Mouse (Mus musculus): Measurements from ENCODE around the gene Dnm3.

Gene Dnm3

DNA sequence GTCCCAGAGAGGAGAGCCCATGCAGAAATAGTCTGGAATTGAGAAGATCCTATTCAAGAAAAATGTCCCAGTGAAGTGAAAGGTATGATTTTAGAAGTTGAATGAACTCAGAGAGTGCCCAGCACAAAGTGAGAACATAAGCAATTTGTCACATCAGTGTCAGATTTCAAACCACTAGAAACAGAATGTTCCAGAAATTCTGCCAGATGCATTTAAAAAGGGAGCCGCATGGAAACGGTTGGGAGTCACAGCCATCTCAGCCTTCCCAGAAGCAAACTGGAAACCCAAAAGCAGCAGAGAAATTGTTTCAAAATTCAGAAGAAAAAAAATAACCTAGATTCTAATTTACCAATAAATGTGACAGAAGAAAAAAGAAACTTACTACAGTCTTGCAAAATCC is 154.7 kb downstream of the Dnm3 start:
- no peak for DNase-seq

DNA sequence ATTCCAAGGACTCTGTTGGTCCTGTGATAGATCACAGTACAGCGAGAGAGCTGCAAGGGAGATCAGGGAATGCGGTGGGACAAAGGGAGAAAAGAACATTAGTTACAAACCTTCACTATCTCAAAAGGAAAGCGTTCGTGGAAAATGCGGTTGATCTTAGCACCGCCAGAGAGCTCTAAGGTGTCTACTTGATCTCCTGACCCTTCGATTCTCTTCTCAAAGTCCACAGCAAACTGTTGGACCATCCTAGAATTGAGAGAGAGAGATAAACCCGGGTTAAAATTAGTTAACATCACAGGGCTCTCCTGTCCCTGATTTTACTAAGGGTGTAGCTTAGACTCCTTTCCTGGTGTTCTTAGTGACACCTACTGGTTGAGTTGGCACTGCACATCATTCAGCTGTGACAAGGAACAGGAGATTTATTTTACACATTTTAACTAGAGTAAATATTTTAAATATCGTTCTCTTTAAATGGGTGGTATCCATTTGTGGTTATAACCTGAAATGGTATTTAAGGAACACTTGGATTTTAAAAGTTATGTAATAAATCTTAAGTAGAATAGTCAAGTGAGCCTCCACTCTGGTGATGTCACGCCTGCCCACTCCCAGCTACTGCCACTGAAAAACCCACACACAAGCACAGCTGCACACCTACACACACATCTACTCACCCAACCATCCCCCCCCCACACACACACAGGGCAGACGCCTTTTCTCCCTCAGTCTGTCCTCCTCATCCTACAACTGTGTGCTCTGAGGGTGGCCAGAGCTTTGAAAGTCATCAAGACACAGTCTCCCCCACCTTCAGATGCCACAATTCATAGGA is 164.2 kb downstream of the Dnm3 start:
- peak; percentile 78 for DNase-seq

DNA sequence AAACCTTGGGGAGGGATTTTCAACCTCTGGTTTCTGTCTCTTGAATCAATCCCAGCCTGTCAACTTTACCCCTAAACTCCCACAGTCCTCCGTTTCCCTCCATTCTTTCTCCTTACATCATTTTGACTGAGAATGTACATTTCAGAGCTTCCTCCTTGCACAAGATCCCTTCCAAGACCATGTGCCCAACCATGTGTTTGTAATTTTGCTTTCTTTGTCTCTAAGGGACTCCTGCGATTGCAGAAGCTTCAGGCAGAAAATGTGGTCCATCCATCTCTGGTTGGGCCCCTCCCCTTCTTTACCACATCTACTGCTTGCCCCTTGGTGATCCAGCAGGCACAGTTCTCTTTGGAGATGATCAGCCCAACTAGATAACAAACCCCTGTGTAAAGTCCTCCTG is 165.2 kb downstream of the Dnm3 start:
- DNase-seq, result peak; percentile 84

DNA sequence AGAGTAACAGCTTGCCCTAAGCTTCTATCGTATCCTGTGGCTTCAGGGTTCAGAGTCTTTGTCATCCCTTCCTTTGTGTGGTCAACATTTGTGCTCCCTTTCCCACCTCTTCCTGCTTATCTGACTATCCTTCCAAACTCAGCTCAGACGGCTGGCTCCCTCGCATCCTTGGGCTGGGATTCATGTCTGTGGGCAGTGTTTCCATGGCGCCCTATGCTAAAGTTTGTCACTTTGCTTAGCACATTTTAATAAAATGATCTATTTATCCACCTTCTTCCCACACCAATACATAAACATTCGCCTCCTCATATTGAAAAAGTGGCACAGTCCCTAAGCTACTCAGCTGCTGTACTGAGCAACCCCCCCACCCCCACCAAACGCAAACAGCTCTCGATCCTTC is 165.7 kb downstream of the Dnm3 start:
- DNase-seq, result no peak

DNA sequence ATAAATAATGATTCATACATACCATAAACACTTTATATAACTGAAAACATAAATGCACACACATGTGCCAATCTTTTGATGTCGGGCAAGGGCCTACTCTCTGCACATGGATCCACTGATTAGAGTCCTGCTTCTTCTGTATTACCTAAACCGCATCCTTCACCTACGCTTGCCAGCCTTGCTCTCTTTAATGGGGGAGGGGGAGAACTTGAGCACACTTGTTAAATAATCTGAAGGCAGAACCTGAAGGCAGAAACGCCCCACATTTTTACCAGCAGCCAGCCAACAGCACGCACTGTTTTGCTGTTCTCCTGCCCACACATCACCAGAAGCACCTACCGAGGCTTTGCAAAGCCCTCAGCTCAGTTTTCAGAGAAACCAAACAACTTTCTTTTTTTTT is 172.6 kb downstream of the Dnm3 start:
- DNase-seq, result peak; percentile 4

DNA sequence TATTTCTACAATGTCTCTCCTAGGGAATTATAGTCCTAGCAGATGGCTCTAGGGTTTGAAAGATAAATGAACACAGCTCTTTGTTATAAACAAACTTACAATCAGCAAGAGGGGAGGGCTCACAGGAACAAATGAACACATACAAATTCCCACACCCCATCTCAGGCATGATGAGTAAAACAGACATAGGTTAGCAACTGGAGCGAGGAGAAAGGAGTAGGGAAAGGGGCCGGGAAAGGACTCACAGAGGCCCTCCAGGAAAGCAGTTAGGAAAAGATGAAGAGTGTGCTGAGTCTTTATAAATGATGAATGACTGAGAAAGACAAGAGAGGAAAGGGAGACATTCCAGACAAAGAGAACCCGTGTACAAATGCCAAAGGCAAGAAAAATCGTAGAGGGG is 175.4 kb downstream of the Dnm3 start:
- DNase-seq, result peak; percentile 22

DNA sequence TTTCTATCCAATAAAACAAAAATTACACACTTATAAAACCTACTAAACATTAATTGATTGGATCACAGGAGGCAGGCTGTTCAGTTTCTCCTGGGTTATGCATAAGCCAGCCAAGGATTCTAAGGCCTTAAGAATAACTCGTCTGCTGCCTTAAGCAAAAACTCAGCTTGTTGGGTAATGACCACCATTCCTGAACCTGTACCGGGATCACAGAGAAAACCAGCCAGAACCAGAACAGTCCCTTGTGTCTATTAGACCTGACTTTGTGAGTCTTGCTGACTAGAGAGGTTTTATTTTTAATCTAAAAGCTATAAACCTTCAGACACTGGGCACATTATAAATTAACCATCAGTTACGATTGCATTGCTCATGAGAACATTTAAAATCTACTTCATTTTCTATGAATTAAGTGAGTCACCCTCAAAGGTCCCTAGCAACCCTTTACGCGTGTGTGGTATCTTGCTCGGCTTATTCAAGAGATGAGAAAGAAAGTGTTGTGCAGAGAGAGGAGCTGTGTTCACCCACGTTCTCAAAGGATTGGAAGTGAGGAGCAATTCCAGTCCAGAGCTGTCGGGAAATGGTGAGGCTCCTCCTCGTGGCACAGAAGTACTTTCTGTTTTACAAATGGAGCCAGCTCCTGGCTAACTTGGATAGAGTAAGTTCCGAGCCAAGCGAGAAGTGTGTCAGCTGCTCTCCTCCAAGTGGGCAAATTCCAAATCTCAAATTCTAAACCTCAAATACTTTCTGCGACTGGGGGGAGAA is 178.1 kb downstream of the Dnm3 start:
- DNase-seq, result peak; percentile 94

DNA sequence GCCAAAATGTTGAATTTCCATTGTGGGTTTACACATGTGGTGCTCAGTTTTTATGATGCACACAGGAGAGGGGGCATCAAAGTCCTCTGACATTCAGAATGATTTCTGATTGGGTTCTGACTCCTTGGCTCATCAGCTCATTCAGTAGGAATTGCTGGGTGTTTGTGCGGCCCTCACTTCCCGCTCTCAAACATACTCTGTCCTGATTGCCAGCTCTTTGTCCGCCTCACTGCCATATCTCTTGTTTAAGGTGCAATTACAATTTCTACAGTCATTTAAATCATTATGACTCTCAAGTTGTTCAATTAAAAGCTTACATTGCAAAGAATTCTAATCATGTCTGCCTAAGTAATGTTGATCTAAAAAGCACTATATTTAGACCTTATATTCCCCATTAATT is 179.3 kb downstream of the Dnm3 start:
- no peak for DNase-seq

DNA sequence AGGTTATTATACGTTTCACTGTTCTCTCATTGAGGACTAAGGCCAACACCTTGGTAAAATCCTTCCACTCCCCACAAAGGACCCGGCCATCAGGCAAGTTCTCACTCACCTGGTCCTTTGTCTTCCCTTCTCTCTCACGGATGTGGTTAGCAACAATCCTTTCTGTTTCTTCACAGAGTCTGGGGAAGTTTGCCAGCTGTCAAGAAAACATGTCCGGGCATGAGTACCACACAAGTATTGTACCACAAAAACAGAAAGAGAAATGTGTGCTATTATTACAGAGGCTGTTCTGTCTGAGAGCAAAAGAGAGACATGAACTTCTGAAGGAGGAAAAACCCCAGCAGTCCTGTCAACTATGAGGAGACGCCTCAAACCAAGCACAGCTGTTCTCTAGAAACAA is 182.4 kb downstream of the Dnm3 start:
- no peak for DNase-seq

DNA sequence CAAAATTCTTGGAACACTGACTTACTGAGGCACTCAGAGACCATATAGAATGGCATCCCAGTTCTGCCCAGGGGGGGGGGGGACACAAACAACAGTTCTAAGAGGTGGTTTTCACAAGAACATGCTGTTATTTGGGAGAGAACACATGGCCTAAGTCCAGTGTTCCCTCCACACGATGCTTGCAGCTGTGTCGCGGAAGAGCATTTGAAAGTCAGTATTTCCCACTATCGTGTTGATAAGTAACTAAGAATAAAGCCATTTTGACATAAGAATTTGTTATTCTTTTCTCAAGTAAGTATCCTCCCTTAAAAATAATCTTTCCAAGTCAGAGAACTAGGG is 183.3 kb downstream of the Dnm3 start:
- peak; percentile 93 for DNase-seq

DNA sequence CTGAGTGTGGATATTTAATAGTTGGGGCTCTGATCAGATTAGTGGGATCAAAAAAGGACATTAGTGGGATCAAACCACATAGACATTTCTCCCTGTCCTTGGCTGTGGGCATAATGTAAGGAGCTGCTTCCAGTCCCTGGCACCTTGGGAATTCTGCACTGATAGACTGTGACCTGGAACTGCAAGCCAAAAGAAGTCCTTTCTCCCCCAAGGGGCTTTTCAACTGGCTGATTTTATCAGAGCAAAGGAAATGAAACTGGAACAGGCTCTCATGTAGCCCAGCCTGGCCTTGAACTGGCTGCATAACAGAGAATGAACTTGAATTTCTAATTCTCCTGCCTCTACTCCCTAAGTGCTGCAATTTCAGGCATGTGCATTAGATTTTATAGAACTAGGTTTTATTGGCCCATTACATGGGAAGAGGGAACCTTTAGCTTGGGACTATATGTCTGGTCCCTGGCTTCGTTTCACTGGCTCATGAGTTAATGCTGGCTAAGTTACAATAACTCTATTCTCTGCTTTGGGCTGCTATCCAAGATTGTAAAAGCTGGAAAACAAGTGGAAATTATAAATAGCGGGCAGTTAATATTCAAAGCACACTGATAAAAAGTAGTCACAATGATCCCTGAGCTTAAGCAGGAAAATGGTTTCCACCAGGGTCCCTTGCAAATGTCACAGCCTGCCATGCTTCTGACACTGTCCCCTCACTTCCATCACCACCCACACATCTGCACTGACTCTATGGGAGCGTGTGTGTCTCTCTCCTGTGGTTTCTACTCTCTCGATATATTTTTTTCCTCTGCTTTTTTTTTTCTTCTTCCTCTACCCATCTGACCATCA is 183.9 kb downstream of the Dnm3 start:
- DNase-seq, result peak; percentile 91

DNA sequence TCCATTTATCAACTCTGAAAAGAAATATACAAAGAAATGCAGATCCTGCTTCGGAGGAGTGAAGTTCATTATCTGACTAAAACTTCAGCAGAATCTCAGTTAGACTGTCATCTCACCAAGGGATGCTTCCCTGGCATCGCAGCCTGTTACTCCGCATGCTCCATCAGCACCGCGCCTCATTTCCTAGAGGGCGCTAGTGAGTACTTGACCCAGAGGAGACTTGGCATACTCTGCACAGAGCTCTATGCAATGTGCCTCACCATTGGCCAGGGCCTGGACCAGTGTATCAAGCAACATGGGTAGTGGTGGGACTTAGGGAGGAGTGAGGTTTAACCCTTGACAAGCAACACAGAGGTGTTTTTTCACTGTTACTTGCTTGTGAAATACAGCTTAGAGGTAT is 190.9 kb downstream of the Dnm3 start:
- no peak for DNase-seq

DNA sequence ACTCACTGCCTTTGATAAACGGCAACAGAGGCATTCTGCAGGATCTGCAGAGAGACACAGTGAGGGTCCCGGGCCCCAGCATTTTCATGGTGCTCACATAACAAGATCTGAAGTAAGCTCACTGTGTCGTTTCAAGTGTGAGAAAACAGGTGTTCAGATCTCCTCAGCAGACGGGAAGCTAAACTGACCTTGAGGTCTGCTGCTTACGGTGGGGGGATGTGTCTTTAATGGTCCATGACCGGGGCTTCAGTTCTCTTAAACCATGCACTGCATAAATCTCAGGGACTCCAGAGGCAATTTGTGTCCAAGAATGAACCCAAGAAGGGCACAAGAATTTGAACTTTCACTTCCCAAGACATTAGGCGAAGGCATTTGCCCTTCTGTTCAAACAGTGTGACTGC is 195.9 kb downstream of the Dnm3 start:
- DNase-seq, result no peak

DNA sequence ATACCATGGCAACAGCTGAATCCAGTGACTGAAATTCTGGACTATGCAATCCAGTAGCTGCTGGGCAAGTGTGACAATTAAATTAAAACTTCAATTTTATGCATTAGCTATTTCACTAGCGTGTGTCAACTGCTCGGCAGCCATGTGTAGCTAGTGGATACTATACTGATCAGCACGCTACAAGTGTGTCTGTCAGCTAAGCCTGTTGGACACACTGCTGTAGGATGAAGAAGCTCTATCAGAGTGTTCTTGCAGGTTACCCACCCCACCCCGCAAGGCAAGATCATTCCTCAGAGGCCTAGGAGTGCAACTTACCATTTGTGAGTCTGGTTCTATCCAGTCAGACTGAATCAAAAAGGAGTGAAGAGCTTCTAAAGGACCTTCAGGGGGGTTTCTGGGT is 197.8 kb downstream of the Dnm3 start:
- no peak for DNase-seq

DNA sequence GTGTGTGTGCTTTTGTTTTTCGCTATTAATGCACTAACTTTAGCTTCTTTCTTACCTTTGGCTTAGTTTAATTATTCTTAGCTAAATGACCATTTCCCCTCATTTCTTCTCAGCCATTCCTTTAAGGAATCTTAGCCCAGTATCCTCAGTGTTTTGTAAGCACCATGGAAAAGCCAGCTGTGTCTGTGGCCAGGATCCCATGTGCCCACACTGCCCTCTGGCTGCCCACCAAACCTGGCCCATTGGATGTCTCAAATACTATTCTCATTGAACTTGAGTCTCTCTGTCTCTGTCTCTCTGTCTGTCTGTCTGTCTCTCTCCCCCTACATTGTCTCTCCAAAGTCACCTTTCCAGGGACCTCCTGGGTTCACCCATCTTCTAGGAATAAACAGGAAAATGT is 201.8 kb downstream of the Dnm3 start:
- peak; percentile 88 for DNase-seq

DNA sequence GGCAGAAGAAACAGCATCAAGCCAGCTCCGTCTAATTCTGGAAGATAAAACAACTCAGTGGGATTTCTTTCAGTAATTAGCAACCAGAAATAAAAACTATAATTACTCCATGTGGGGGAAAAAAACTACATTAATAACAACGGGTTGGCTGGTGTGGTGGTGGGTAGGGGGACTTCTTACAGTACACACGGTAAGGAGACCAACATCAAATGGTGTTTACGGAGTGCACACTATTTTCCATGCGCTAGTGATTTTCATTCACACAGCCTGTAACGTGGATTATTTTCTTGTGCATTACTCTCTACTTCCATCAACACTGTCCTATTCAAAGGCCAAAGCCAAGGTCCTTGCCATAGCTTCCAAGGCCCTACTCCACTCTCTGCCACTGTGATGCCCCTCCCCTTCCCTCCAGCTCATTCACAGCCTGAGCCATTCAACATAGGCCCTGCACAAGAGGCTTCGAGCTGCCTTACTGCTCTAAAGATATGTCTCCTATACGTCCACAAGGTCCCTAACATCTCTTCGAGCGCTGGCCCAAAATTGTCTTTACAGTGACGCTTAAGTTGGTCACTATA is 203.1 kb downstream of the Dnm3 start:
- DNase-seq, result no peak

DNA sequence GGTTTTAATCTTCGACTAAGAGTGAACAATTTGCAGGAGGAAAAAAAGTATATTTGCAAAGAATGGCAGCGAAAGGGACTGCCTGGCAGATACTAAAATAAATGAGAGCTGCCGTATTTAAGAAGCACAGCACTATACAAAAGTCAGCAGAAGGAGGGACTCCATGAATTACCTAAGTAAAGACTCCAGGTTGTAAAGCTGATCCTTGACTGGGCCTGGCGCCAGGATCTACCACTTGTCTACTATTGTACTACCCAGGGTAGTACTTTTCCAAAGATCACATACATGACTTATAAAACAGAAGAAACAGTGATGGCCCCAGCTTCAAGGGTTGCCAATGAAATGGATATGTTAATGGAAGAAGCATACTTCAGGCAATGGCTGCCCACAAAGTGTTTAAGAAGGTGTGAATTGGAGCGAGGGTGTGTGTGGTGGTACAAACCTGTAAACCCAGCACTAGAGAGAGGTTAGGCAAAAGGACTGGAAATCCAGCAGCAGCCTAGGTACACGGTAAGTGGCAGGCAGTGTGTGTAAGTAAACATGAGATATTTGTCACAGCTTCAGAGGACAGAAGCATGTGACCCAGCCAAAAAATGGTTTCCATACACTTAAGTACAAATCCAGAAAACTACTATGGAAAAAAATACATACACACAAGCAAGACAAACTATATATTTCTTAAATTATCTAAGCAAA is 220.8 kb downstream of the Dnm3 start:
- no peak for DNase-seq

DNA sequence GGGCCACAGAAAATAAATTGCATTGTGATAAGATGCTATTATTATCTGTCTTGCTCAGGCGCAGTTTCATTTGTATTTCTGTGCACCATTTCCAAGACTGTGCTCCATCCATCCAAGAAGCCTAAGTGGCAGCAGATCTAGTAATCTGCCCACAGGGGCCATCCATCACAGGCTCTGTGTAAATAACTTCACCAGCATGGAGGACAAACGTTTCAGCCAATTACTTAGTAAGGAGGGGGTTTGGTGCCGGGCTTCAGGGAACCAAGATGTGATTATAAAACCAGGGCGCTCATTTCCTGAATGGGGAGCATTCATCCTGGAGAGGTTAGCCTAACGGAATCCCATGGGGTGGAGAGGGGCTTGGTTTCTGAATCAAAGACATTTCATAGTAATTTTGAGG is 222.9 kb downstream of the Dnm3 start:
- DNase-seq, result peak; percentile 85

DNA sequence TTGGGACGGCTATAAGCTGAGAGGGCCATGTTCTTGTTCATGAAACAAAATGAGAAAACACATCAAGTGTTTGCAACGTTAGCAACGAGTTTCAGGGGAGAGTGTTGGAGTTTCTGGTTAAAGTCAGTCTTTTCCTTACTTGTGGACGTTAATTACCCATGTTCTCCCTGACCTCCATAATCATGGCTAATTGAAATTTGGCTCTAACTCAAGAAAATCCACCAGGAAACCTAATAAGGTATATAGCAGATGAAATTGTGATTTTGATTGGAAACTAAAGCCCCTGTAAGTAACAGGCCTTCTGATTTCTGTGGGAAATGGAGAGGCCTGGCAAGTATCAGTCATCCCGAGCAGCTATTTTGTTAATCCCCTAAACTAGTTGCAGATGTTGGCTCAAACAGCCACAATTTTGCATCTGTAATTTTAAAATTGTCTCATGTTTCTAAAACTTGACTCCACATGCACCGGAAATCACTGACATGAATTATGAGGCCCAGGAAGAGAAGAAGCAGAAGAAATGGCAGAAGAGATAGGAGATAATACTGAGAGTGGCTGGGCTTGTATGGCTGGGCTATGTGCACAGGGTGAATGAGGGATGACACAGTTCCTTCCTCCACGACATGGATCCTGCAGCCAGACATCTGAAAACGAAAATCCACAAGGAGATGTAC is 223.7 kb downstream of the Dnm3 start:
- peak; percentile 76 for DNase-seq

DNA sequence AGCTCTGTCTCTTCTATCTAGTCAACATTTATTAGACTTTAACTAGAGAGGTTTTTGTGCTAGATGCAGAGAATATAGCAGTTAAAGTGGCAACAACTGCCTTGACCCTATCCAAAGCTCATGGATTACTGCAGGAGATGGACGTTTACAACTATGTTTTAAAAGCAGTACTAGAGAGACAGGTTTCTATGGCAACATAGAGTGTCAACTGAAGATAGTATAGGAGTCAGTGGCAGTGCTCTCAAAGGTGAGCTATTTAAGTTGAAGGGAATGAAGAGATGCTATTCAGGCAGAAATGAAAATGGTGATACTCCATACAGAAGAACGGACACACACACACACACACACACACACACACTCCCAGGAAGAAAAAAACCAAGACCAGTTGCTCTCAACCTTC is 225.0 kb downstream of the Dnm3 start:
- no peak for DNase-seq

DNA sequence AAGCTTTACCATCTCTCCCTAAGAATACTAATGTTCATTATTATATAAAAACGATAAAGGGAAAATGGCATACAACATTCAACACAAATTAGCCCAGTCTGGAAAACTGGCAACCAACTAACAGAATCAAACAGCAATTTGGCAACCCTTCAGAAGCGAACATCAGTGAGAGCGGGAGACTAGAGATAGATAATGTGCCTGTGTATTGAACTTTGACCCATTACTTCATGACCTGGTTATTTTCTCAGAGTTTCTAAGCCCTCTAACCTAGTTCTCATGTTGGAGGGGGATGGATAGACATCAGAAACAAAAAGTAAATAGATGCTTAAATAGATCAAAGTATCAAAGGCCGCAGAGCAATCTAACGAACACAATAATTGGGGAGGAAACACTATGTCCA is 230.6 kb downstream of the Dnm3 start:
- peak; percentile 2 for DNase-seq

DNA sequence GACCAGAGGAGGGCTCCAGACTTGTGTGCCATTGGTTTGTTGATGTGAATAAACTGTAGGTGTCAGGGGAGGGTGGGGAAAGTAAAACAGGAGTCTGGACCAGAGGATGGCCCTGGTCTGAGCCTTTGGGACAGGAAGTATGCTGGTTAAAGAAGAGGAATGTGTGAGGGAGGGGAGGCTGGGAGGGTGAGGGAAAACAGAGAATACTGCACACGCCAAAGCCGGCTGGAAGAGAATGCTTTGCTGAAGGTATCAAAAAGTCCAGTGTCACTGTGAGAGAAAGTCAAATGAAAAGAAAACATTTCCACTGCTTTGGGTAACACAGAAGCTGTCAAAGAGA is 234.2 kb downstream of the Dnm3 start:
- DNase-seq, result peak; percentile 71

Data from heart, adult 11 months (tissue).